ENCODE assay signal across 9 mouse cellular contexts in the genomic region with DNA sequence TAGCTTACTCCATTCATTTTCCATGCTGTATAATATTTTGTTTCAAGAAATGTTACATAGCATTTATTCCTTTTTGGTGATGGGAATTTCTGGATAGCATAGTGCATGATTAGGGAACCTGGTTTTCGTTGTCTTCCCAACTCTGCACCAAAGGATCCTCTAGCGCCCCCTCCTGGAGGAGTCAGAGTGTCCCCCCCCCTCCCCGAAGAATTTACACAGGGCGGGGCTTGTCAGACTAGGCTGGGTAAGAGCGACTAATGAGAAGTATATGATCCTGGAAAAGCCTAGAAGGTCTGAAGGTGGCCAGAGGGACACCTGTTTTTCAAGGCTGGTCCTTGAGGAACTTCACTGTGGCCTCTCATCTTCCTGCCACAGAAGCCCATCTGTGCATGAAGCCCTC.
DNase-seq lines count a peak whose midpoint lies in the region; ATAC-seq and TF ChIP-seq lines count a peak whose summit lies in the region.
"Had no signal": no experiment of that assay in that cellular context is flagged by ENCODE, and none has a peak within 500 bp of the region (broad histone marks: within the 10 kb centered on the region; RNA-seq: fewer than 3 reads in every experiment).

No protein-coding gene starts in this region.

- H3K36me3 ChIP-seq in MEL (ENCODE audit: control insufficient read depth in 1 of 2, insufficient read depth in 2 of 2, low read length in 2 of 2): no peaks in the 10 kb centered on the region
- H3K36me3 ChIP-seq: lung, embryonic 15.5 days had no signal

- no peak for ATAC-seq in frontal cortex, adult (ENCODE audit: low TSS enrichment)

- TF ChIP-seq EP300 in MEL (IDR thresholded peaks at IDR 0.05; ENCODE audit: low read depth in 1 of 2, low read length in 2 of 2): no peak

- peaks cover 4% of the 10 kb centered on the region in 2 experiments for H3K27me3 ChIP-seq in MEL (ENCODE audit: control insufficient read depth in 1 of 2, insufficient read depth in 2 of 2, low read length in 2 of 2)
- H3K27me3 ChIP-seq: lung, embryonic 15.5 days had no signal

- no peaks in the 10 kb centered on the region for H3K79me2 ChIP-seq in MEL (ENCODE audit: control insufficient read depth, insufficient read depth, low read length, poor library complexity)

- peak; percentile 28 for DNase-seq in layer of hippocampus, adult 11-12 months (ENCODE audit: low spot score)
- no peak for DNase-seq in layer of hippocampus, adult 9-10 months (ENCODE audit: low spot score)
- peak; percentile 56 for DNase-seq in MEL (ENCODE audit: low read depth, low spot score)
- DNase-seq in c-Kit-positive CD71-negative TER-119-negative erythroid progenitor cells, embryonic 14.5 days (ENCODE audit: low read depth): peak; percentile 33
- peak; percentile 56 for DNase-seq in induced T-regulatory cell, adult 2 months (ENCODE audit: low read depth)
- peak; percentile 67 for DNase-seq in lung, postnatal 36 days
- peak; percentile 29 to 43 for DNase-seq in urinary bladder, postnatal 36 days (ENCODE audit: low spot score in 2 of 2)

- H3K4me1 ChIP-seq in MEL (ENCODE audit: control insufficient read depth in 1 of 2, insufficient read depth in 2 of 2, low read length in 2 of 2): no peaks in the 10 kb centered on the region
- H3K4me1 ChIP-seq: lung, embryonic 15.5 days had no signal

- TF ChIP-seq CTCF in MEL (IDR thresholded peaks at IDR 0.05 in 2 of 3, conservative IDR thresholded peaks at IDR 0.05 in 1 of 3; ENCODE audit: control insufficient read depth in 1 of 3, insufficient read depth in 1 of 3, low read depth in 2 of 3, low read length in 3 of 3, poor library complexity in 1 of 3, severe bottlenecking in 1 of 3): peak; percentile 57 to 80 (median 78)

- TF ChIP-seq RAD21 in MEL (IDR thresholded peaks at IDR 0.05; ENCODE audit: low read depth, low read length): peak; percentile 64

- H3K9ac ChIP-seq in MEL (ENCODE audit: control insufficient read depth, low read depth, low read length, poor library complexity, severe bottlenecking): no peak overlapping the region
- H3K9ac ChIP-seq: lung, embryonic 15.5 days had no signal

- no peak overlapping the region for H3K4me3 ChIP-seq in MEL (ENCODE audit: control insufficient read depth in 1 of 2, insufficient read depth in 1 of 2, low read depth in 2 of 2, low read length in 2 of 2)
- H3K4me3 ChIP-seq: lung, embryonic 15.5 days had no signal

- no peaks in the 10 kb centered on the region for H3K9me3 ChIP-seq in MEL (replicated peaks; ENCODE audit: insufficient read depth, low read length)
- H3K9me3 ChIP-seq: lung, embryonic 15.5 days had no signal

- no peak overlapping the region for H3K27ac ChIP-seq in MEL (ENCODE audit: control insufficient read depth, low read depth, low read length)
- H3K27ac ChIP-seq: lung, embryonic 15.5 days had no signal

- no peak for TF ChIP-seq POLR2A in MEL (IDR thresholded peaks at IDR 0.05; ENCODE audit: control insufficient read depth in 1 of 2, insufficient read depth in 1 of 2, low read depth in 1 of 2, low read length in 2 of 2, poor library complexity in 1 of 2)

TF ChIP-seq in MEL, 35 proteins besides CTCF, POLR2A, EP300 and RAD21:
- TF ChIP-seq SMC3 (IDR thresholded peaks at IDR 0.05; ENCODE audit: low read depth, low read length) (peak; percentile 88), ZC3H11A (IDR thresholded peaks at IDR 0.05; ENCODE audit: low read depth, low read length) (peak; percentile 31; the same call in 1 of the 2 replicates), ELF1 (IDR thresholded peaks at IDR 0.05; ENCODE audit: low read depth, low read length) (no peak), MAZ (IDR thresholded peaks at IDR 0.05; ENCODE audit: low read depth, low read length) (peak; percentile 95)
TF ChIP-seq in MEL: peak in this region for 3.
